Mouse (Mus musculus) embryonic facial prominence, embryonic 12.5 days (tissue): ENCODE data around the gene Olfr1389. TPM values are rescaled to one million over a fixed set of nuclear protein-coding genes. Genes with fewer than 3 reads are reported as not detected.

Experiments
- polyA plus RNA-seq: library from polyadenylated mRNA; unstranded; fragments of >200 nt; fragmentation: Nextera tagmentation; extraction: Ambion mirVana; gene quantifications from 2 replicates; pipeline ENCODE4 v1.2.1, GENCODE M21; 2016

Gene Olfr1389
- polyA plus RNA-seq, 1 experiment from 2014 or later = not detected

Other genes with a start within 250 kb of the Olfr1389 start
- gene Btnl9, start 235.9 kb upstream of the Olfr1389 start, polyA plus RNA-seq = 0.35 and 0.99 TPM in 2 replicates
- gene Zfp62, start 219.8 kb upstream of the Olfr1389 start, polyA plus RNA-seq = 49.4 and 53.9 TPM in 2 replicates
- gene Mgat1, start 178.9 kb upstream of the Olfr1389 start, polyA plus RNA-seq = 46.6 and 49.9 TPM in 2 replicates
- 0.08 TPM in 1 of 2 replicates, not detected in the other for gene Olfr1393, start 144.8 kb upstream of the Olfr1389 start, polyA plus RNA-seq
- not detected in 2 replicates for gene Olfr1392, start 137.8 kb upstream of the Olfr1389 start, polyA plus RNA-seq
- gene Olfr10, start 118.3 kb upstream of the Olfr1389 start, polyA plus RNA-seq = not detected in 2 replicates
- gene Olfr1391, start 100.3 kb upstream of the Olfr1389 start, polyA plus RNA-seq = not detected in 2 replicates
- gene Olfr1390, start 87.9 kb upstream of the Olfr1389 start, polyA plus RNA-seq = not detected in 2 replicates
- gene Olfr1388, start 13.6 kb downstream of the Olfr1389 start, polyA plus RNA-seq = 0.14 and 0.19 TPM in 2 replicates
- gene Olfr1387, start 32.3 kb downstream of the Olfr1389 start, polyA plus RNA-seq = not detected in 2 replicates
- gene Olfr1386, start 42.0 kb downstream of the Olfr1389 start, polyA plus RNA-seq = not detected in 2 replicates
- gene Olfr1385, start 66.0 kb downstream of the Olfr1389 start, polyA plus RNA-seq = not detected in 2 replicates
- gene Olfr1384, start 83.7 kb downstream of the Olfr1389 start, polyA plus RNA-seq = not detected in 2 replicates
- not detected in 2 replicates for gene Olfr1383, start 96.6 kb downstream of the Olfr1389 start, polyA plus RNA-seq
- gene Olfr1382, start 105.2 kb downstream of the Olfr1389 start, polyA plus RNA-seq = not detected in 2 replicates
- not detected in 2 replicates for gene Olfr1381, start 120.4 kb downstream of the Olfr1389 start, polyA plus RNA-seq
- gene Olfr1380, start 133.8 kb downstream of the Olfr1389 start, polyA plus RNA-seq = not detected in 2 replicates
- 5.1 and 5.4 TPM in 2 replicates for gene Flt4, start 186.2 kb downstream of the Olfr1389 start, polyA plus RNA-seq
- not detected in 2 replicates for gene Scgb3a1, start 240.5 kb downstream of the Olfr1389 start, polyA plus RNA-seq